Mouse (Mus musculus) embryo, embryonic 10.5 days (tissue): ENCODE results near the gene Exoc3l.

ENCODE experiments used
- DNase-seq: peaks from one replicate; pipeline ENCODE4 v3.0.0-alpha.2; 2015; ENCODE audit warnings: low spot score

Exoc3l gene

DNA sequence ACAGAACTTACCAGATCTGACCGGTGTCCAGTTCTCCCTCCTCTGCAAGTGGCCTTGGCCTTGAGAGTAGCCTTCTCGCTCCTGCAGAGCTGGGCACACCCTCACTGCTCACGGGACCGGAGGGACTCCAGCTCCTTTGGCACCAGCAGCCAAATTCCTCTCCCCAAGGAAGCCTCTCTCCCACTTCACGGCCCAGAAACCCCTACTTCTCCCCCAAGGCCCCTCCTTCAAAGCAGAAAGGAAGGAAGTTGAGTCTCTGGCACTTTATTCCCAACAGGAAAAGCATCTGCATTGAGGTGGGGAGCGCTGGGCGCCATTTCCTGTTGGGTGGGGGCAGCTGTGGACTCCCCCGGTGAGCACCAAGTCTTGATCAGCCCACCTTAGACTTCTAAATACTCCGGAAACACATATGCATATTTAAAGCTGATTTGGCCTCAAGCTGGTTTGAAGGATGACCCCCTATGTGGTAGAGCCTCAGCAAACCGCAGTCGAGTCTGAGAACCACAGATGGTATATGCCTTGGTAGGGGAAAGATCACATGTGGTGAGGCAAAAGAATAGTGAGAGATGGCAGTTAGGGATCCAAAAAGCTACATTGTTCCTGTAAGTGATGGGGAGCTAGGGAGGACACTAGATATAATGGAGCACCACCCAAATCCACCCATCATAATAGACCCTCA is at the start of gene Exoc3l:
Gene Exoc3l (minus strand): TSS at position 207 of the 679 bp plus-strand sequence.
- no peak for DNase-seq

DNA sequence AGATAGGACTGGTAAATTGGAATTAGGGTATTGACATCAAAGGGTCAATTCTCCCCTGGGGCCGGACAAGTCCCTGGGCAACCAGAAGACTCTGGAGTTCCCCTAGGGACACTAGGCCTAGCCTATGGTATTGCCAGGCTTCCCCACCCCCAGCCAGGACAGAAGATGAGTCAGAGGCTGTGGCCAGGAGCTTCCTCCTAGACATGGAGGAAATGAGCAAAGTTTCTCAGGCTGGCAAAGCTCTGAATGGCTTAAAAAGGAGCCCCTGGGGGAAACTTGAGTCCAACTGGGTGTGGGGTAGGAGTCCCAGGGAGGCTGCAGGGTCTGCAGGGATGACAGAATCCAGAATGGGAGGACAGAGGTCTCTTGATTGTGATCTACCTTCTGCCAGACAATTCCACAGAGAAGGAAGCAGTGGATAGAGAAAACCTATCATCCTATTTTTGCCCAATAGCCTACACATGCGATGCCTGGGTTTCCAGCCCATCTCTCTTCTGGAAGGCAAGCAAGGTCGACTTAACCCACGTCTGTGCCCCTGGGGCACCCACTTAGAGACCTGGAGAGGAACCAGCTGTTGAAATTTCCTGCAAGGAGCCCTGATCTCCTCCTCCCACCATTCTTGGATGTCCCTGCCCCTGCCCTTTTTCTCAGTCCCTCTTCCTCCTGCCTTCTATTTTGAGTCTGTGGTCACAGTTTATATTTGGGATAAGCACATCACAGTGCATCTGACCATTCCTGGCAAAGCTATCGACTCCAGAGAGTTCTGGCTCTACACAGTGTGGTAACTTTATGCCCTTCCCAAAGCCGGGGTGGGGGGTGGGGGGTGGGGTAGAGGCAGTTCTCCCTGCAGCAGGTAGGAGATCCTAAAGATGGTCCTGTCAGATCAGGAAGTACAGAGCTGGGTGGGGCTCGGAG is 49.4 kb upstream of the Exoc3l start:
- DNase-seq = no peak

DNA sequence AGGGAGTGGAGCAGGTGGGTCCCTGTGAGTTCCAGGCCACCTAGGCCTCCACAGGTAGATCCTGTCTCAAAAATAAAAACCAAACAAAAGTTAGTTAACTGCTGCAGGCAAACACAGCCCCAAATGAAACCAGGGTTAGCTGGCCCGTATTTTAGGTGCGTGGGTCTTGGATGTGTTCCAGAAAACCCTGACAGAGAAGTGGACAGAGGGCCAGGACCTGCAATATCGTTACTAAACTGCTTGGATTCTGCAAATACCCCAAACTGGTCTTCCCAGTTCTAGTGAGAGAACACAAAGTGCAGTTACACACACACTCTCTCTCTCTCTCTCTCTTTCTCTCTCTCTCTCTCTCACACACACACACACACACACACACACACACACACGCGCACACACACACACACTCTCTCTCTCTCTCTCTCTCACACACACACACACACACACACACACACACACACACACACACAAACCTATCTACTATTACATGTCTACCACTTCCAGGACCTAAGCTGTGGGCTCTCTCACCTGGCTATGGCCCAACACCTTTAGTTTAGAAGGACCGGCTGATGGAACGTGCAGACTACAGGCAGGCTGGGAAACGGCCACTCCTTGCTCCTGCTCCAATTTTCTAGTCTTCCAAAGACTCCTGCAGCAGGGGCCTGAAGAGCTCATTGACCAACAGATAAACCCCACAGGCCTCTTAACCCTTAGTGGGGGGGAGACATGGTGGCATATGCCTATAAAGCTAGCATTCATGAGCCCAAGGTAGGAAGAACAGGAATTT is 48.1 kb upstream of the Exoc3l start:
- DNase-seq = no peak

DNA sequence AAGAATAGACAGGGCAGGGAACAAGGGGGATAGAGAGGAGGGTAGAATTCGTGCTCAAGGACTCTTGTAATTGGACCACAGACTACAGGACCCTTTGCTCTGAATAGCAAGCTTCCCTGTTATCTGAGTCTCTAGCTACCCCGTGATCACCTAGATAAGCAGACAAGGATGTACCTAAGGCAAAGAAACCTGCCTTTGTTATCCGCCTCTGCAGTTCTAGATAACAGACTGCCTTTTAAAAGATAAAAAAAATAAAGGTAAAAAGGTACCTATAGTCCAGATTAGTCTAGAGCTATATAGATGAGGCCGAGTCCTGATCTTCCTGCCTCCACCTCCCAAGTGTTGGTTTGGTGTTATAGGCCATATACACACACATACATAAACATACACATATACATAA is 46.9 kb upstream of the Exoc3l start:
- no peak for DNase-seq

DNA sequence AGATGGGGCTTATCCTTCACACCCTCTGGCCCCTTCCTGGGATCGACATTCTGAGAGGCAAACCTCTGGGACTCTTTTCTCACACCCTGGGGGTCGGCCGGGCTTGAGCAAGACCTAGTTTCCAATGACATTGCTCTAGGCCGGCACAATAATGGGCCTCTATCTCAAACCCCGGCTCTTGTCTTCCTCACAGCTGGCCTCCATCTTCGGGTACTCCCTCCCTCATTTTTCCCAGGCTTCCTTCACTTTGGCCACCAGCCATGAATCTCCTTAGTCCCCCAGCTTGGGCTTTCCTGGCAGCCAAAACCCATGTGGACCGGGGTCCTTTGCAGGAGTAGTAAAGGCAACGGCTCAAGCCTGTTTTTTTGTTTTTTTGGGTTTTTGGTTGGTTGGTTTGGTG is 45.5 kb upstream of the Exoc3l start:
- DNase-seq = no peak

DNA sequence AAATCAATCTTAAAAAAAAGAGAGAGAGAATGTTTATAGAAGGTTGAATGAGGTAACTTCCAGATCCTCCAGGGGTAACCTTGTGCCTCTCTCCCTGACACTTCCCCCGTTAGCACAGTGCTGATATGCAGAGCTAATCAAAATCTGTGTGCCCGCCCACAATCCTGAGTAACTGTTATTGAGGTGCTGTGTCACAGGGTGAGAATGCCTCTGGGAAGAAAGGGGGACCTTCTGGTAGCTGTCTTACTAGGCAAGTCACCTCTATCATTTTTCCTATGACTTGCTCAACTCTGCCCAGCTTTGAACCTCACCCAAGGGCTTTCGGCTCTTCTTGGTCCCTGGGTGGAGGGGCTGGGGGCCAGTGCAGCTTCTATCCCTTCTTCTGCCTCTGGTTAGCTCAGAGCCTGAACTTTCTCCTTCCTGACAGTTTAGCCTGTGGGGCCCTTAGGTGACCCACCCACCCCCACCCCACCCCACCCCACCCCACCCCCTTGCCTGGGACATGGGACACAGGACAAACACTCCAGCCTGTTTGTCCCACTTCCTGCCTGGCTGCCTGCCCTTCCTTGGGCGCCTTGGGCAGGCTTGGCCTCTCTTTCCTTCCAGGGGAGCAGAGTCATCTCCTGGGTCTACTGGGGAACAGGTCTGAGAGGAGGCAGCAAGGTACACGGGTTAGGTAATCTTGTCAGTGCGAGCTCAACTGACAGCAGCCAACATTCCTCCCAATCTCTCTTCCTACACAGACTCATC is 44.2 kb upstream of the Exoc3l start:
- DNase-seq = no peak

DNA sequence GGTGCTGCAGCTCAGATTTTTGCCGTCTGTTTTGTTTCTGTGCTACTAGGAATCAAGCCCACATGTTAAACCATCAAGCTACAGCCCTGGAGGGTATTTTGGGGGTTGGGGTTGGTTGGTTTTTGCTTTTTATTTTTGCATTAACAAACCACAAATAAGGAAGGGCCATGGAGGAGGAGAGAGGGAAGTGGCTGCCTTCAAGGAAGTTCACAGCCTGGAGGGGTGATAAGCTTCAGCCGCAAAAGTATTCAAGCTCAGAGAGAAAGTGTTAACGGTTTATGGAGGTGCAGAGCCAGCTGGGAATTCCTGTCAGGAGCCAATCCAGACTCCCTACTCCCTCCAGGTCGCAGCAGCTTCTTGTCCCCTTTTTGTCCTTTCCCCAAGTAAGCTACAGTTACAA is 43.1 kb upstream of the Exoc3l start:
- DNase-seq = no peak

DNA sequence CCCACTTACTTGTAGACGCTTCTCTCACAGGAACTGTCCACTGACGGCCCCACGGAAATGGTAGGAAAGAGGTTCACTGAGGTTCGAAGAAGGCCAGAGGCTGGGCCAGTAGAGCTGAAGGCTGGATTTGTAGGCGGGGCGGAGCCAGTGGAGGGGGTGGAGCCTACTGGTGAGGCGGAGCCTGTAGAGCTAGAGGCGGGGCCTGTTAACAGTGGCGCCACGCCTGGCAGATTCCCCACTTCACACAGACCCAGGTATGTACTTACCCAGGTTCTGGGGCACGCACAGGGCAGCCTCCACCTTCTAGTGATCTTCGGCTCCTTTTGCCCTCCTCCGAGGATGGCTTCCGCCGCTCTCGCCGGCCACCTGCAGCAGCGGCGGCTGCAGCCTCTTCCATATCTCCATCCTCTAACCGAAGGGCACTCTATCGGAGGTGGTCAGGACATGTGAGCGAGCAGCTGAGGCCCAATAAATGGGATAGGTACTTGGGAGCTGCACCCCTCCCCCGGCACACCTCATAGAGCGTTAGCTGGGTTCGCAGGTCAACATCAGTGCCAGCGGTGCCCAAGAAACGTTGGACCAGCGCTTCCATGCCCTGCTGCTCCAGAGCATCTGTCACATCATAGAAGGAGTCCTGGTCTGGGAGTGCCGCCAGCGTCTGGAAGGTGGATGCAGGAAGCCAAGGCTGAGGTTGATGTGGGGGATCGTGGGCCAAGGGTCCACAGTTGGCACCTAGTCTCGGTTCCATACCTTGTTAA is 40.7 kb upstream of the Exoc3l start:
- no peak for DNase-seq

DNA sequence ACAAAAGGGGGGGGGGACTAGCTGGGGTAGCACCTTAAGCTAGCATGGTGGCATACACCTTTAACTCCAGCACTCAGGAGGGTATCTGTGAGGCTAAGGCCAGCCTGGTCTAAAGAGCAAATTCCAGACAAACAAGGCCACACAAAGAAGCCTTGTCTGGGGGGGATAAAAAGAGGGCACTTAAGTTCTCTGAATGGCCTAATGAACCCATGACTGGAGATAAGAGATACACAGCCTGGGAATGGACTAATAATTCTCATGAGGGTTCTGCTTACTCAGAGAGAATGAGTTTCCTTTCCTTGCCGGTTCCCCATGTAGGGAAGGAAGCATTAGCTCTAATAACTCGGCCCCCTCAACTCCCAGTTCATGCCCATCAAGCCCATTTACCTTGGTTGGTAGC is 36.6 kb upstream of the Exoc3l start:
- DNase-seq = no peak

DNA sequence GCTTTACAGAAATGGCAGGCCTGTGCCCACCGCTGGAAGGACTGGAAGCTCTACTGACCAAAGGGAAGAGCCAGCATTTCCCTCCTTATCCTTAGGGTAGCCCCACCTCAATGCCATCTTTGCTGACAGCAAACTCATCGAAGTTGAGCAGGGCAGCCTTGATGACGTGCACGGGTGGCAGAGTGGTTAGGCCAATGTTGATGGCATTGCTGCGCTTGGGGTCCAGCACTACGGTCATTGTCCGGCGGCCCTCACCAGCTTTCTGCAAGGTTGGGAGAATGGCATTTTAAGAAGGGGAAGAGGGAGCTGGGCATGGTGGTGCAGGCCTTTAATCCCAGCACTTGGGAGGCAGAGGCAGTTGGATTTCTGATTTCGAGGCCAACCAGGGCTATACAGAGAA is 36.0 kb upstream of the Exoc3l start:
- DNase-seq = no peak

DNA sequence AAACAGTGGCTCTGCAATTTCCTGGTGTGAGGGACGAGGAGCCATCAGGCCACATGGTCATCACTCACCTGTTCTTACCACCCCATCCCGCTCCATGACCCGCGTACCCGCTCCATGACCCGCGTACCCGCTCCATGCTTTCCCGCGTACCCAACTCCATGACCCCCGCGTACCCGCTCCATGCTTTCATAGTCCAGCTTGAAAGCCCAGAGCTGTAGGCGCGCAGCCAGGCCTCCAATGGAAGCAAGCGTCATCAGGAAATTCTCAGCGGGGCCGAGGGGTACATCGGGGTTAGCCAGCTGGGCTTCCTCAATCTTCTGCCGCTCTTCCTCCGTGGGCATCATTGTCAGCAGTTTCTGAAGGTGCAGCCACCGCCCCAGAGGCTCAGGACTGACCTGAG is 35.6 kb upstream of the Exoc3l start:
- DNase-seq = no peak

DNA sequence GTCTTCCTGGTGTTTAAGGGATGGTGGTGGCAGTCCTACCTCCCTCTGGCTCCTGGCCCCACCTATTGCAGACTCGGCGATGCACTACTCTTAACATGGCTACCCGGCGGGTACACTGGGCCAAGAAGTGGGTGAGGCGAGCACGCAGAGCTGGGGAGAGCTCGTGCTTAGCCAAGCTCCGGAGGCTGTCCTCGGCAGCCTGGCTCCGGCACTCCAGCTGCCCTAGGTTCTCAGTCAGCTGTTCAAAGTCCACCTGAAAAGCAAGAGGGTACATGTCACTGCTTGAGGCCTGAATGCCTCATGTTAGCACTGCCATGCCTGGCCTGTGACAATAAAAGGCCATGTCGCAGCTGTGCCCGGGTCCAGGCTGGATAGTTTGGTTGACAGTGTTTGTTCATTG is 34.4 kb upstream of the Exoc3l start:
- no peak for DNase-seq

DNA sequence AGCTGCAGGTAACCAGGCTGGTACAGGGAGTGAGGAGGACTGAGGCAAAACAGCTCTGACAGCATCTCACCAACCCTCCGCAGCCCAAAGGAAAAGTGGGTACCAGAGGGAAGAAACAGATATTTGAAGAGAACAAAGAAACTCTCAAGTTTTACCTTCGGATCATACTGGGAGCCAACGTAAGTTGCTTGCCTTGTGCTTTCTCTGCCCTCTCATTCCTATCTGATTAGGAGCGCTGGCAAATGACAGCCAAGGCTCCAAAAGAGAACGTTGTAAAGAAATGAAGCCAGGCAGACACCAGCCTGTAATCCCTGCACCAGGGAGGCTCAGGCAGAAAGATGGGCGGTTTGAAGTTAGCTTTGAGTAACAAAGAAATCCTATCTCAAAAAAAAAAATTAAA is 31.1 kb upstream of the Exoc3l start:
- DNase-seq = no peak

DNA sequence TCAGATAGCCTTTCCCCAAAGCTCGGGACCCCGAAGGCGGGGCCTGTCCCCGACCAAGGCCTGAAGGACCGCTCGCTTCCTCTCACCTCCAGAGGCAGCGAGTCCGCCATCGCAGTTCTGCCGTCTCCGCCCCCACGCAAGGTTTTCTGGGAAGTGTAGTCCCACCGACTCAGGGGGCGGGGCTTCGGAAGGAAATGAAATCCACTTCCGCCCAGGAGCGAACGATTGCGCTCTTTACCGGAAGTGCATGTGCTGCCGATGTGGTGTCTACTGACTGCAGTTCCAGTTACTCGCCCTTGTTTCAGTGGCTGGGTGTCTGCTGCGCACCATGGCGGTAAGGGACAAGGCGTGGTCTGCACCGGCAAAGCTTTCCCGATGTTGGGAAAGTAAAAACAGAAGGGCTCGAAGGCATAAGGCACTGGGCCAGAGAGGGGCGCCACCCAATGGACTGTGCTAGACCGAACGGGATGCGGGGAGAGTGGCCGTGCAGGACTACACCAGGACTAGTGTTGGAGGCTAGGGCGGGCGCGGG is 30.3 kb upstream of the Exoc3l start, which contains the start of the genes Lrrc29 and Tmem208:
Gene Lrrc29 (minus strand): TSS at position 138 of the 532 bp plus-strand sequence.
Gene Tmem208 (plus strand): TSS at position 214 of the 532 bp plus-strand sequence.
- peak; percentile 98 for DNase-seq

DNA sequence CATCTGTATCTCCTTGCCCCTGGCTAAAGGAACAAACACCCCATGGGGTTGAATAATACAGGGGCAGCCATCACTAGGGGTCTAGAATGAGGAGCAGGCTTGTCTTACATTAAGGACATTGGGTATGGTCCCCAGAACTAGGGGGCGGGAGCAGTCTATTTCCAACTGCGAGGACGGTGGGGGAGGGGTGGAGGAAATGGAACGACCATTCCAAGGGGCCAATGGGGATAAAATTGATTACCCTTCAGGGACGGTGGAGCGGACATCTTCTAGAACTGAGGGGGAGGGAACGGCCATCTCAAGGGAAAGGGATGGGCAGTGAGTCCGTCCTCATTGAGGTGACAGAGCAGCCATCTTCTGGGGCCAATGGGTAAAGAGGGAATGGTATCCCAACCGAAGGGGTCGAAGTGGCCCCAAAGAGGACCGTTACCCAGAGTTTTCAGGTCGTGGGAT is 29.8 kb upstream of the Exoc3l start:
- DNase-seq = peak; percentile 61

DNA sequence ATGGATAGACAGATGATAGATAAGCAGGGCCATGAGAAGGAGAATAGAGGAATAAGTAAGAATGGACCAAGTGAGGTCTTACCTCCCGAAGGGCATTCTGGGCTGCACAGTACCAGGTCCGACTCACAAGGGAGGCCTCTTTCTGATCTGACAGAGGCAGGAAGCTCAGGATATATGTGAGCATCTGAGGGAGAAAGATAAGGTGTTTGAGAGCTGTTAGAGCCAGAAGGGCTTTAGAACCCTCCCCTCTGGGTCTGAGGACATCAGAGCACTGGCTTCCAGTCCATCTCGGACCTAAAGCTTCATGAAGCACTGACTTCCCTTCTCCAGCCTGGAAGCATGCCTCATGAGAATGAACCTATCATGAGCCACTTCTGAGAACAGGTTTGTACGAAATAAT is 27.3 kb upstream of the Exoc3l start:
- DNase-seq = no peak

DNA sequence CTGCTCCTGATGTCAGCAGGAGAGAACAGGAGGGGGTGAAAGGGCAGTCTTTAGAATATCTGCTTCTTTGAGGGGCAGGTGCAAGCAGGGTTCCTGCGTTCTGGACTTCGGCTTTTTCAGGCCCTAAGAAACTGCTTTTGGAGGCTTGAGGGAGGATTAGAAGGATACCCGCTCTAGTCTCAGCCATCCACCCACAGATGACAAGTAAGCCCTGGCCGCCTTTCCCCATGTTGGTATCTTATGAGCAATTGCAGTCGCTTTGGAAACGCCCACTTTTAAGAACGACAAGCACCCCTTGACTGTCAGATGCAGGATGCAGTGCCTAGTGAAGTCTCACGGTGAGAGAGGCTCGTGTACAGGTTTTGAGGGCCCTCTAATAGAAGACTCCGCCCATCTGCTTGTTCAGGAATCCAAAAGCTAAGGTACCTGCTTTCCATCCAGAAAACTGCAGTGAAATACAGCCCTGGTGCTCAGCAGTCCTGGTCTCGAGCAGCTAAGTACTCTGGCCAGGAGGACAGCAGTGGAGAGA is 22.8 kb upstream of the Exoc3l start:
- no peak for DNase-seq

DNA sequence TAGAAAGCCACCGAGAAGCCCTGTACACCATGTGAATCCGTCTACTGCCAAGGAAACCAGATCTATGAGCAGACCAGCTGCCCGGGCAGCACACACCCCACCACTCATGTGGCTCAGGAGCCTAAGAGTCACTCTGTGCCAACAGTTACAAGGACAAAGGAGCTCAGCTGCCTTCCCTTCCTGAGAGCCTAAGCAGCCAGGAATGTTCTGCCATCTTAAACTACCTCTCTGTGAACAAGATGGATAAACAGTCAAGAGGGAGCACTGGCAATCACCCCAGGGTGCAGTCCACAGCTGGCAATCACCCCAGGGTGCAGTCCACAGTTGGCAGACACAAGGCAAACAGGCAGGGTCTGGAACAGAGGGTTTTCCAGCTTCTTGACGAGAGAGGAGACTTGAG is 22.0 kb upstream of the Exoc3l start:
- DNase-seq = no peak

DNA sequence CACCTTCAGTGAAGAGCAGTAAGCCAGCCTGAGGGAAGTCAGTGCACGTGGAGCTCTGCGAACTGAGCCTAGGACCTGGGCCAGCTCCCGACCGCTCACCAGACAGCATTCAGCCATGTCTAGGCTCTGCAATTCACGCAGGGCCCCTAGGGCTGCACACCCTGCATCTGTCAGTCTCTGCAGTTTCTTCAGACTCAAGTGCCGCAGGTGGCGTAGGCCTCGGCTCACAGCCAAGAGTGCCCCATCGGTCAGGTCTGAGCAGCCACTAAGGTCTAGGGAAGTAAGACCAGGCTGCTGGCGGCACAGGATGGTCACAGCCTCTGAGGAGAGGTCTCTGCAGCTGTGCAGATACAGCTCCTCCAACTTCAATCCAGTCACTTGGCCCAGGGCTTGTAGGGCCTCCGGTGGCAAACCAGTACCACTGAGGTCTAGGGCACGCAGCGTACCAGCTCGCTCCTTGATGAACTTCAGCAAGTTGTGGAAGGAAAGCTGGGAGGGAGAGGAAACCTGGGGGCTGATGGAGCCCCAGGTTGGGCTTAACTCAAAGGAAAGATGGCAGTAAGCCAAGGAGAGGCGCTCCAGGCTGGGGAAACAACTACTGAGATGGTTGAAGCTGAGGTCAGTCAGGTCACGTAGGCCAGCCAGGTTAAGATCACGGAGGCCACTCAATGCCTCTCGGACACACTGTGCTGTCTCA is 19.3 kb upstream of the Exoc3l start:
- DNase-seq = no peak
